Mouse (Mus musculus) kidney, postnatal 0 days (tissue): Measurements from ENCODE around the gene Pde6d. TPM values are rescaled to one million over a fixed set of nuclear protein-coding genes. Genes with fewer than 3 reads are reported as not detected.

Source experiments
- ATAC-seq: fragments of 200-750 bp; cut with Nextera tagmentation; replicated peaks from 2 replicates; pipeline ENCODE4 v1.8.0; 2017; ENCODE audit warnings: low read depth, moderate number of reproducible peaks, moderate TSS enrichment, moderate library complexity; ENCODE audit not compliant: low FRiP score
- DNase-seq: peaks from one replicate; pipeline ENCODE4 v3.0.0-alpha.2; 2016; ENCODE audit warnings: low spot score
- H3K27ac ChIP-seq: fragments of 300-500 bp; sonication (generic); 2 replicates; pipeline ENCODE4 v1.5.1; 2014; ENCODE audit warnings: mild to moderate bottlenecking
- H3K27me3 ChIP-seq: fragments of 300-500 bp; sonication (generic); 2 replicates; pipeline ENCODE4 v1.6.1; 2014; ENCODE audit warnings: low read length, mixed read lengths; ENCODE audit not compliant: insufficient read depth
- H3K36me3 ChIP-seq: fragments of 300-500 bp; sonication (generic); 2 replicates; pipeline ENCODE4 v1.6.1; 2014; ENCODE audit warnings: low read length, mixed read lengths; ENCODE audit not compliant: insufficient read depth
- H3K4me1 ChIP-seq: fragments of 300-500 bp; sonication (generic); replicated peaks from 2 replicates; pipeline ENCODE4 v1.6.1; 2014; ENCODE audit warnings: antibody characterized with exemption, low read length, mixed read lengths; ENCODE audit not compliant: insufficient read depth
- H3K4me2 ChIP-seq: fragments of 300-500 bp; sonication (generic); 2 replicates; pipeline ENCODE4 v1.6.1; 2014; ENCODE audit warnings: mild to moderate bottlenecking, low read length, moderate library complexity, mixed read lengths
- H3K4me3 ChIP-seq: fragments of 300-500 bp; sonication (generic); replicated peaks from 2 replicates; pipeline ENCODE4 v1.5.1; 2014; ENCODE audit warnings: low read depth, low read length
- H3K9ac ChIP-seq: fragments of 300-500 bp; sonication (generic); 2 replicates; pipeline ENCODE4 v1.6.1; 2014; ENCODE audit warnings: low read depth, low read length
- H3K9me3 ChIP-seq: fragments of 300-500 bp; sonication (generic); replicated peaks from 2 replicates; pipeline ENCODE4 v1.6.1; 2016; ENCODE audit warnings: low read length, inconsistent platforms, mixed read lengths
- CTCF ChIP-seq: IDR thresholded peaks from 2 replicates; pipeline ENCODE4 v1.5.1; 2016; ENCODE audit warnings: antibody characterized with exemption, low read depth, mild to moderate bottlenecking, moderate library complexity
- WGBS: fragments of 180-500 bp; shearing (Covaris S2); extraction: QIAGEN DNeasy Blood & Tissue Kit; methylation state at CpG from one replicate; pipeline ENCODE4 v1.1.7; 2014; 5-methylcytosine and 5-hydroxymethylcytosine counted together
- polyA plus RNA-seq: library from polyadenylated mRNA; unstranded; fragments of >200 nt; fragmentation: Nextera tagmentation; extraction: Ambion mirVana; gene quantifications from 2 replicates; pipeline ENCODE4 v1.2.1, GENCODE M21; 2015

Pde6d gene
- polyA plus RNA-seq, 1 experiment from 2014 or later, result 63.7 TPM

DNA sequence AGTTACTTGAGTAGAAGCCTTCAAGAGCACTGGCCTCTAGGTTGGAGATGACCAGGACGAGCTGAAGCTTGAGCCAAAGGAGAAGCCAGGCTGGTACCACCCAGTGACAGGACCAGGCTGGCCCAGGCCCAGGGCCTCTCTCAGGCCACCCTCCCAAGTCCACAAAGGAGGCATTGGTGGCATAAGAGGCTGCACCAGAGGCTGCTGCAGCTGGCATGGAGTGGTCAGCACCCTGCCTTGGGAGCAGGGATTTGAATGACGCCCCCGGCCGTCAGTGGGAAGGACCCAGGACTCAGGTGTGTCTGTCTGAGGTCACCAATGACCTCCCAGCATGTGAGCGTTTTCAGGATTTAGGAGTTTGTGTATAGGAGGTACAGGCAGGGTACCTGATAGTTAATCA is 74.6 kb downstream of the Pde6d start:
- no peak for DNase-seq
- no peaks in the 10 kb centered on the region for H3K36me3 ChIP-seq
- no peak overlapping the region for H3K4me2 ChIP-seq
- WGBS, result 90% methylated on average over 5 of the region's 5 CpGs
- H3K27ac ChIP-seq, result no peak overlapping the region
- TF ChIP-seq CTCF, result no peak
- ATAC-seq, result no peak
- H3K4me3 ChIP-seq, result no peak overlapping the region
- H3K9ac ChIP-seq, result no peak overlapping the region
- H3K27me3 ChIP-seq, result no peaks in the 10 kb centered on the region
- H3K9me3 ChIP-seq, result no peaks in the 10 kb centered on the region
- H3K4me1 ChIP-seq, result peaks cover 23% of the 10 kb centered on the region

DNA sequence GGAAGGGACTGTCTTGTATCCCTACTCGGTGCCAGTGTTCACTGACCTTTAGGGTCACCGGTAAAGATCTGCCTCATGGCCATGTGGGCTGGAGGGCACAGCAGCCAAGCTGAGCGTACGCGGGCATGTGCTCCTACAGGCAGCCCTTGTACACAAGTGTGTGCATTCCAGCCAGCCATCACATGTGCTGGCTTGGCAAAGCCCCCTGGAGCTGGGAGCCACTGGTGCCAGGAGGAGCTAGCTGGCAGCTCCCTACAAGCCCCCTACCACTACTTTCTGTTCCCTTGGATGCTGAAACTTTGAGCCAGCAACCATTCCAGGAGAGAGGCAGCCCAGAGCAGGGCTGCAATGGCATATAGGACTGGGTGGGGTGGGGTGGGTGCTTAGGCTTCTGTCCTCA is 76.0 kb downstream of the Pde6d start:
- no peak for ATAC-seq
- Histone ChIP-seq H3K27ac (no peak overlapping the region), H3K4me3 (no peak overlapping the region), H3K4me2 (no peak overlapping the region), H3K9ac (no peak overlapping the region), H3K4me1 (peaks cover 31% of the 10 kb centered on the region), H3K27me3 (no peaks in the 10 kb centered on the region), H3K36me3 (no peaks in the 10 kb centered on the region), H3K9me3 (no peaks in the 10 kb centered on the region)
- DNase-seq, result no peak
- WGBS, result 88% methylated on average over 5 of the region's 5 CpGs
- TF ChIP-seq CTCF, result no peak

DNA sequence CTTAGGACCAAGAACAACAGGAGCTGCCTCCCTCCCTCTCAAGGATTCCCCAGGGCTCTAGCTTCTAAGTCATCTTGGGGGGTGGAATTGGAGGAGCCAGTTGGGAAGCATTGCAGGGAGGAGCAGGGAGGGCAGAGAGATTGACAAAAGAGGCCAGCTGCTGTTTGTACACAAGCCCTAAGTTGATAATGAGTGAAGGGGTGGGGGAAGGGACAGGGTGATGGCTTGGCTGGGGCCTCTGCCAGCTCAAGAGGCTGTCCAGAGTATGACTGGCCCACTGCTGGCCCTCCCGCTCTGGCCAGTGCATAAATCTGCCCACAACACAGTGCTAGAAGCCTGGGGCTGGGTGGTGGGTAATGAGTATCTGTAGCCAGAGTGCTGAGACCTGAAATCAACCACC is 77.0 kb downstream of the Pde6d start:
- Histone ChIP-seq H3K9me3 (no peaks in the 10 kb centered on the region), H3K4me3 (no peak overlapping the region), H3K4me1 (peaks cover 35% of the 10 kb centered on the region), H3K27me3 (no peaks in the 10 kb centered on the region), H3K4me2 (peak overlapping the region; percentile 58; the same call in 1 of the 2 replicates), H3K27ac (peak overlapping the region; percentile 91), H3K9ac (no peak overlapping the region), H3K36me3 (no peaks in the 10 kb centered on the region)
- DNase-seq, result no peak
- 50% methylated on average over 1 of the region's 1 CpGs for WGBS
- no peak for TF ChIP-seq CTCF
- ATAC-seq, result no peak

DNA sequence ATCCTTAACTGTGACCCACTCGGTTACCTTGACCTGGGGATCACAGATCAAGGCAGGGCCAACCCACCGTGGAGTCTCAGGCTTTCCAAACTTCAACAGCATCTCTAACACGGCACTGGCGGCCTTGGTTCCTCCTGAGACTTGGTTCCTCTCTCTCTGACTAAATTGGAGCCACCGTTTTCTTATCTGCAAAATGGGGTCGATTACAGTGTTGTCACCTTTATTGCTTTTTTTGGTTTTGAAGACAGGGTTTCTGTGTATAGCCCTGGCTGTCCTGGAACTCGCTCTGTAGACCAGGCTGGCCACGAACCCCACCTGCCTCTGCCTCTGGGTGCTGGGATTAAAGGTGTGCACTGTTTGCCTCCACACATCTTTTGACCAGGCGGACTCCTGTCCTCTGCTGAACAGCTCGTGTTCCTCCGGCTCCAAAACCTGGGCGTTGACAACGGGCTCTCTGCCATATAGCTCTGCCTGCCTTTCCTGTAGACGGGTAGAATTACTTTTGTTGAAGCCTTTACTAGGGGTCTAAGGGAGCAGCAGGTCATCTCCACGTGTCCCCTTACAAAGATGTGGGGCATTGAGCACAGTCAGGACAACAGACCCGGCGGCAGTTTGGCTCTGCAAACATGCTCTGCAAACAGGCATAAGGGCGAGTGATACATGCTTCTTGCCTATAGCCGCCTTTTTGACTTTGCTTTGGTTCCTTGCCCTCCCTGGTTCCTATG is 77.6 kb downstream of the Pde6d start:
- Histone ChIP-seq H3K9ac (peak overlapping the region; percentile 55), H3K4me2 (peak overlapping the region; percentile 58), H3K27ac (peak overlapping the region; percentile 91), H3K4me1 (peaks cover 40% of the 10 kb centered on the region), H3K4me3 (peak overlapping the region; percentile 30), H3K9me3 (no peaks in the 10 kb centered on the region), H3K36me3 (no peaks in the 10 kb centered on the region), H3K27me3 (no peaks in the 10 kb centered on the region)
- DNase-seq (no peak), ATAC-seq (no peak)
- TF ChIP-seq CTCF, result no peak
- WGBS, result 15% methylated on average over 19 of the region's 19 CpGs

DNA sequence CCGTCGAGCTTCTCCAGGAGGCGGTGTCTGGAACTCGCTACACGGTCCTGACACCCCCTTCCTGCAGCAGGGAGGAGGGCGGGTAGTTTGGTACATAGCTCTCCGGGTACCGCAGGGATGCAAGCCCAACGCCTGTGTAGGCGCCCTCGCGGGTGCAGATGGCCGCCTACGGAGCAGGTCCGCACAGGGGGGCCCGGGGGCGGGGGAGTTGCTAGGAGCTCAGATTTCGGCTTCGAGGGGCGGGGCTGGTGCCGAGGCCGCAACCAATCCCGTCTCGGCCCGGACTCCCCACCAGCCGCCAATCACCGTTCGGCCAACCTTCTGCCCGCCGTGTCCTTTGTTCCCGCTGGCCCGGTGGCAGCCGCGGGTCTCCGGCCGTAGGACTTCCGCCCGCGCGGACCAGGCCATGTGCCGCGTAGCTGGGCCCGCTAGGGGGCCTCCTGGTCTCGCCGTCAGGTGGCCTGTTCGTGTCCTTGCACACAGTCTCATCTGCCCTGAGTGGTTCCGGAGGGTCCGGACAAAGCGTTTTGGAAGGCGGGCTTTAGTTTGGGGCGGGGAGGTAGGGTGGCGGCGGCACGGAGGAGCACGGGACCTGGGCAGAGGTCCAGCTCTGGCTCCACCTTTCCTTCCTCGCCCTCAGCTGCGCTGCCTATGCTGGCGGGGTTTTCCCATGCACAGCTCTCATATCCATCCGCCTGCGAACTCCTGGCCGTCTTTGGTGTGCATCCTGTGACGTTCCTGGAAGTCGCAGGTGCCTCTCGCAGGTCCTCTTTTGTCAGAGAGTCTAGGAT is 78.3 kb downstream of the Pde6d start:
- H3K27me3 ChIP-seq, result no peaks in the 10 kb centered on the region
- H3K4me1 ChIP-seq, result peaks cover 43% of the 10 kb centered on the region
- H3K9me3 ChIP-seq, result no peaks in the 10 kb centered on the region
- DNase-seq (peak; percentile 98), ATAC-seq (peak; percentile 91)
- peak overlapping the region; percentile 58 for H3K4me2 ChIP-seq
- peak overlapping the region; percentile 30 for H3K4me3 ChIP-seq
- peak overlapping the region; percentile 91 for H3K27ac ChIP-seq
- WGBS, result 0% methylated on average over 64 of the region's 64 CpGs
- no peaks in the 10 kb centered on the region for H3K36me3 ChIP-seq
- peak overlapping the region; percentile 55 for H3K9ac ChIP-seq
- TF ChIP-seq CTCF, result peak; percentile 77

DNA sequence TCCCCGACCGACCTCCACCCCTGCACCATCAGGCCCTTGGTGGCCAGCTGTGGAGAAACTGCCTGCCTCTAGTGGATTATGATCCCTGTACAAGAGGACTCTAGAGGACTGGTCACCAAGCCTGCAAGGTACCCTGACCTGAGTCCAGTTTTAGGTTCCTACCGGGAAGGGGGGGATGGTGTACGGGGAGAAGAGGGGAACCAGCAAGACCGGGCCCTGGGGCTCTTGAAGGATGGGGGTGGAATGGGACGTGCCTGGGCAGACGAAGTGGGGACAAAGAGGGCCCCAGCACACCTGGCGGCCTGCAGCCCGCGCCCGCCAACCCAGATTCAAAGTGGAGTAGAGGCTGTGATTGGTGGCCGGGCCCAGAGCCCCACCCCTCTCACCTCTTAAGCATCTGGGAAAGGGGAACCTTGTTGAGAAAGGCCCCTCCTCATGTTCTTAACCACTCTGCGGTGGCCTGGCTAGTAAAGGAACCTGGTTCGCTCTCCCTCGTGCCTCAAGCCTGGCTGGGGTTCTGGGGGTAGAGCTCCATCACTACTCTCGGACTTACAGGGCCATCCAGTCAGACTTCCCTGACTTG is 79.2 kb downstream of the Pde6d start:
- 26% methylated on average over 16 of the region's 16 CpGs for WGBS
- Histone ChIP-seq H3K27me3 (no peaks in the 10 kb centered on the region), H3K4me1 (peaks cover 48% of the 10 kb centered on the region), H3K27ac (peak overlapping the region; percentile 91), H3K36me3 (no peaks in the 10 kb centered on the region), H3K9me3 (no peaks in the 10 kb centered on the region), H3K4me2 (peak overlapping the region; percentile 58), H3K9ac (peak overlapping the region; percentile 55), H3K4me3 (0 out of 2 replicates have a peak overlapping the region, but pooled peaks have one; percentile 30)
- no peak for TF ChIP-seq CTCF
- DNase-seq (no peak), ATAC-seq (peak; percentile 2; the same call in 1 of the 2 replicates)
